In genomic region chr19:38253796-38254195, GRCm38 (mm10) we compare ENCODE assay signal across 9 mouse cellular contexts. TPM values are rescaled to one million over a fixed set of nuclear protein-coding genes. Genes with fewer than 3 reads are reported as not detected.
DNase-seq lines count a peak whose midpoint lies in the region; ATAC-seq lines count a peak whose summit lies in the region.
"Had no signal": no experiment of that assay in that cellular context is flagged by ENCODE, and none has a peak within 500 bp of the region (broad histone marks: within the 10 kb centered on the region; RNA-seq: fewer than 3 reads in every experiment).

No protein-coding gene starts in this region.

- no peak overlapping the region for H3K27ac ChIP-seq in hindbrain, embryonic 10.5 days
- H3K27ac ChIP-seq in hindbrain, embryonic 14.5 days = no peak overlapping the region
- H3K27ac ChIP-seq: neural tube, embryonic 12.5 days had no signal

- no peaks in the 10 kb centered on the region for H3K27me3 ChIP-seq in hindbrain, embryonic 10.5 days (ENCODE audit: insufficient read depth, poor library complexity, severe bottlenecking)
- H3K27me3 ChIP-seq in hindbrain, embryonic 14.5 days (ENCODE audit: control insufficient read depth, insufficient read depth, low read length) = no peaks in the 10 kb centered on the region
- H3K27me3 ChIP-seq: neural tube, embryonic 12.5 days had no signal

- WGBS in hindbrain, embryonic 10.5 days = 67% methylated on average over 6 of the region's 6 CpGs
- 67% methylated on average over 6 of the region's 6 CpGs for WGBS in hindbrain, embryonic 14.5 days

- DNase-seq in hindbrain, embryonic 10.5 days (ENCODE audit: low spot score) = peak; percentile 36
- DNase-seq in hindbrain, embryonic 14.5 days (ENCODE audit: low spot score) = no peak
- peak; percentile 15 to 28 for DNase-seq in urinary bladder, adult 18-20 months (ENCODE audit: low spot score in 2 of 2)
- no peak for DNase-seq in urinary bladder, adult 2 months (ENCODE audit: low spot score)
- peak; percentile 71 for DNase-seq in cerebellum, adult 8-10 months
- peak; percentile 30 for DNase-seq in right cerebral cortex, postnatal 4 days
- DNase-seq in layer of hippocampus, adult 11-12 months (ENCODE audit: low spot score) = no peak

- no peaks in the 10 kb centered on the region for H3K36me3 ChIP-seq in hindbrain, embryonic 10.5 days
- H3K36me3 ChIP-seq in hindbrain, embryonic 14.5 days (replicated peaks; ENCODE audit: control insufficient read depth, insufficient read depth) = no peaks in the 10 kb centered on the region
- H3K36me3 ChIP-seq: neural tube, embryonic 12.5 days had no signal

- H3K4me2 ChIP-seq in hindbrain, embryonic 14.5 days (replicated peaks) = no peak overlapping the region
- H3K4me2 ChIP-seq: neural tube, embryonic 12.5 days had no signal

- H3K4me1 ChIP-seq in hindbrain, embryonic 10.5 days (replicated peaks) = peaks cover 10% of the 10 kb centered on the region; the same call in 1 of the 2 replicates
- no peaks in the 10 kb centered on the region for H3K4me1 ChIP-seq in hindbrain, embryonic 14.5 days (replicated peaks; ENCODE audit: control insufficient read depth, insufficient read depth, low read length)
- H3K4me1 ChIP-seq: neural tube, embryonic 12.5 days had no signal

- H3K9ac ChIP-seq in hindbrain, embryonic 14.5 days = no peak overlapping the region
- H3K9ac ChIP-seq: neural tube, embryonic 12.5 days had no signal

- ATAC-seq in hindbrain, embryonic 14.5 days (ENCODE audit: low FRiP score) = no peak
- peak; percentile 46 for ATAC-seq in inflammation-experienced regulatory T-cells, adult 6 months

- H3K4me3 ChIP-seq in hindbrain, embryonic 10.5 days = no peak overlapping the region
- no peak overlapping the region for H3K4me3 ChIP-seq in hindbrain, embryonic 14.5 days (replicated peaks; ENCODE audit: low read length)
- H3K4me3 ChIP-seq: neural tube, embryonic 12.5 days had no signal

- no peaks in the 10 kb centered on the region for H3K9me3 ChIP-seq in hindbrain, embryonic 10.5 days
- no peaks in the 10 kb centered on the region for H3K9me3 ChIP-seq in hindbrain, embryonic 14.5 days (ENCODE audit: control insufficient read depth, low read length)
- H3K9me3 ChIP-seq: neural tube, embryonic 12.5 days had no signal

RNA-seq across cellular contexts. Expression of gene Lgi1, which starts 10.5 kb away (rescaled TPM):
- polyA plus RNA-seq in hindbrain, embryonic 10.5 days (2016; fragmentation: Nextera tagmentation; extraction: Ambion mirVana) = 1.1 and 2.2 TPM in 2 replicates
- 22.2 TPM in 2 replicates for polyA plus RNA-seq in hindbrain, embryonic 14.5 days (2014; fragmentation: Nextera tagmentation; extraction: Ambion mirVana)
- 1.0 and 1.4 TPM in 2 replicates for polyA plus RNA-seq in urinary bladder, adult 2 months (2012; rRNA removed)
- polyA plus RNA-seq in inflammation-experienced regulatory T-cells, adult 6 months (2017; shearing (Covaris generic)) = under 1 TPM in 1 of 3 experiments, not detected in 2; 0.30 TPM

RNA-seq across cellular contexts. Expression of gene Fra10ac1, which starts 29.8 kb away (rescaled TPM):
- polyA plus RNA-seq in hindbrain, embryonic 10.5 days (2016; fragmentation: Nextera tagmentation; extraction: Ambion mirVana) = 41.4 and 43.1 TPM in 2 replicates
- polyA plus RNA-seq in hindbrain, embryonic 14.5 days (2014; fragmentation: Nextera tagmentation; extraction: Ambion mirVana) = 33.5 and 34.5 TPM in 2 replicates
- polyA plus RNA-seq in urinary bladder, adult 2 months (2012; rRNA removed) = 18.4 and 21.1 TPM in 2 replicates
- 10 to 100 TPM; 20.0 to 34.9 (median 33.3) TPM for polyA plus RNA-seq in inflammation-experienced regulatory T-cells, adult 6 months (2017; shearing (Covaris generic))

Comparison
In these comparisons a context has a peak if more than half of its experiments do, and no peak if none do; other contexts are left out.
1. DNase-seq: peak in hindbrain, embryonic 10.5 days (single experiment), urinary bladder, adult 18-20 months (2 of 2), cerebellum, adult 8-10 months (single experiment) and right cerebral cortex, postnatal 4 days (single experiment); none in hindbrain, embryonic 14.5 days (single experiment), urinary bladder, adult 2 months (single experiment) and layer of hippocampus, adult 11-12 months (single experiment).